Mouse (Mus musculus): Measurements from ENCODE around the gene Ttll4. TPM values are rescaled to one million over a fixed set of nuclear protein-coding genes. Genes with fewer than 3 reads are reported as not detected.

Ttll4 gene
- total RNA-seq, 2 experiments from 2014 or later, result 10.8 to 11.4 TPM

DNA sequence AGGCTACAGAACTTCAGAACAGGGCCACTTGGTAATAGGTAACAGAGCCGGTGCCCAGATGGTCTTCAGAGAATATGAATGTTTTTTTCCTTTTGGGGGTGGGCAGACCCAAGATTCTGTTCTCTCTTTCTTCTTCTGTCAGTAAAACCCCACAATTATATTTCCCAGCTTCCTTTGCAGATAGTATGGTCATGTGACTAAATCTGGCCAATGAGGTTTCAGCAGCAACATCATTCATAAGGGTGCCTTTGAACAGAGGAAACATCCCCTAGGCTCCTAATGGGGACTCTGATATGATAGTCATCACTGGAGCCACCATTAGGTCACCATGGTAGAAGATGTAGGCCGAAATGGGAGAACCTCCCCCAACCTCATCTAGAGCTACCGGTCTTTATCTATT lies 91.3 kb downstream of the Ttll4 start:
- no peak for DNase-seq

Other genes with a start within 250 kb of the Ttll4 start
- 10 to 100 TPM; 12.3 to 12.5 TPM for gene Cnot9, start 155.7 kb upstream of the Ttll4 start, total RNA-seq (2021)
- gene Plcd4, start 118.9 kb upstream of the Ttll4 start, total RNA-seq (2021), result 10 to 100 TPM; 43.2 to 72.4 TPM
- 1 to 10 TPM; 6.8 to 8.3 TPM for gene Usp37, start 117.5 kb upstream of the Ttll4 start, total RNA-seq (2021)
- 10 to 100 TPM in 1 of 2 experiments, 1 to 10 TPM in 1; 9.3 to 10.1 TPM for gene Zfp142, start 73.5 kb upstream of the Ttll4 start, total RNA-seq (2021)
- 10 to 100 TPM; 18.6 to 21.0 TPM for gene Bcs1l, start 73.5 kb upstream of the Ttll4 start, total RNA-seq (2021)
- 10 to 100 TPM; 13.1 to 17.5 TPM for gene Rnf25, start 60.3 kb upstream of the Ttll4 start, total RNA-seq (2021)
- gene Stk36, start 60.3 kb upstream of the Ttll4 start, total RNA-seq (2021), result under 1 TPM; 0.84 to 0.96 TPM
- gene Cyp27a1, start 51.8 kb downstream of the Ttll4 start, total RNA-seq (2021), result 10 to 100 TPM; 32.4 to 36.4 TPM
- 10 to 100 TPM; 54.4 to 93.4 TPM for gene Prkag3, start 87.5 kb downstream of the Ttll4 start, total RNA-seq (2021)
- under 1 TPM; 0.46 TPM for gene Wnt6, start 110.1 kb downstream of the Ttll4 start, total RNA-seq (2021)
- not detected for gene Wnt10a, start 129.8 kb downstream of the Ttll4 start, total RNA-seq (2021)
- not detected for gene Cdk5r2, start 193.2 kb downstream of the Ttll4 start, total RNA-seq (2021)
- gene Fev, start 223.7 kb downstream of the Ttll4 start, total RNA-seq (2021), result not detected
- not detected for gene Cryba2, start 231.4 kb downstream of the Ttll4 start, total RNA-seq (2021)